Mouse (Mus musculus): ENCODE data around the gene Hist2h2ab. TPM values are rescaled to one million over a fixed set of nuclear protein-coding genes. Genes with fewer than 3 reads are reported as not detected.
"Not testable (repeated sequence)": the region's sequence is repeated elsewhere in the genome, so short reads cannot be mapped to it uniquely, and the experiment has no call there.

Gene Hist2h2ab
- 0.66 and 1.7 TPM in 2 replicates for polyA plus RNA-seq (2012; rRNA removed)

- H3K36me3 ChIP-seq (ENCODE audit: control insufficient read depth, insufficient read depth, low read length): no peaks in the 10 kb centered on the region
- H3K27me3 ChIP-seq (replicated peaks; ENCODE audit: control insufficient read depth, insufficient read depth, low read length): no peaks in the 10 kb centered on the region
- peak within 1 kb of the TSS; percentile 94 for H3K27ac ChIP-seq (ENCODE audit: insufficient read depth, low read depth, low read length)
- DNase-seq: peak; percentile 92
- under 1% methylated on average over 37 of the region's 37 CpGs for WGBS
- no peak for TF ChIP-seq POLR2A (IDR thresholded peaks at IDR 0.05; ENCODE audit: low read depth, low read length)
- TF ChIP-seq CTCF (conservative IDR thresholded peaks at IDR 0.05; ENCODE audit: insufficient read depth, insufficient read length, low read depth, low read length): no peak
- H3K4me3 ChIP-seq (ENCODE audit: insufficient read depth, low read depth, low read length): peak within 1 kb of the TSS; percentile 74
- peaks cover 15% of the 10 kb centered on the region; the same call in 1 of the 2 replicates for H3K4me1 ChIP-seq (ENCODE audit: control insufficient read depth, insufficient read depth, low read length)
Observed at GRCm38 (mm10) chr3:96219661-96220130, at the start of gene Hist2h2ab, which contains the start of gene Bola1. Gene Hist2h2ab, plus strand, starts transcription at chr3:96219865. Gene Bola1, minus strand, starts transcription at chr3:96219709.

DNA sequence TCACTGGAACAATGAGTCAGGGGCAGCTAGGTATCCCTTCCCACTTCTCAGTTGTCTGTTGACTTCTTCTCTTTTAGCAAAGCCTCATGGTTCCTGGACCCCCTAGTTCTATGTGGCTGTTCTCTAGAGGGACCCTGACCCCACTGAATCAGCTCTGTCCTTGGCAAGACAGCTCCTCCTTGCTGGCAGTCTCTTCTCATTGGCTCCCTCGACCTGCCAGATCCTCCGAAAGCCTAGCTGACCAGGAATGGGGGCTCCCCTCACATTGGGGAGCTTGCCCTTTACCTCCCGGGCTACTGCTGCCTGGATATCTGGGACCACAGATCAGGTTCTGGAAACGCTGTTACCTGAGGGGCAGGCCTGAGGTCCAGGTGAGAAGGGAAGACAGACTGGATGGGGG lies 49.4 kb upstream of the Hist2h2ab start:
- no peak overlapping the region for H3K4me3 ChIP-seq (ENCODE audit: insufficient read depth, low read depth, low read length)
- WGBS: 84% methylated on average over 4 of the region's 4 CpGs
- peaks cover 14% of the 10 kb centered on the region; the same call in 1 of the 2 replicates for H3K4me1 ChIP-seq (ENCODE audit: control insufficient read depth, insufficient read depth, low read length)
- no peak for DNase-seq
- TF ChIP-seq POLR2A (IDR thresholded peaks at IDR 0.05; ENCODE audit: low read depth, low read length) (no peak), CTCF (conservative IDR thresholded peaks at IDR 0.05; ENCODE audit: insufficient read depth, insufficient read length, low read depth, low read length) (no peak)
- H3K27me3 ChIP-seq (replicated peaks; ENCODE audit: control insufficient read depth, insufficient read depth, low read length): no peaks in the 10 kb centered on the region
- peaks cover 1% of the 10 kb centered on the region for H3K36me3 ChIP-seq (ENCODE audit: control insufficient read depth, insufficient read depth, low read length)
- H3K27ac ChIP-seq (ENCODE audit: insufficient read depth, low read depth, low read length): 0 out of 2 replicates have a peak overlapping the region, but pooled peaks have one; percentile 96

DNA sequence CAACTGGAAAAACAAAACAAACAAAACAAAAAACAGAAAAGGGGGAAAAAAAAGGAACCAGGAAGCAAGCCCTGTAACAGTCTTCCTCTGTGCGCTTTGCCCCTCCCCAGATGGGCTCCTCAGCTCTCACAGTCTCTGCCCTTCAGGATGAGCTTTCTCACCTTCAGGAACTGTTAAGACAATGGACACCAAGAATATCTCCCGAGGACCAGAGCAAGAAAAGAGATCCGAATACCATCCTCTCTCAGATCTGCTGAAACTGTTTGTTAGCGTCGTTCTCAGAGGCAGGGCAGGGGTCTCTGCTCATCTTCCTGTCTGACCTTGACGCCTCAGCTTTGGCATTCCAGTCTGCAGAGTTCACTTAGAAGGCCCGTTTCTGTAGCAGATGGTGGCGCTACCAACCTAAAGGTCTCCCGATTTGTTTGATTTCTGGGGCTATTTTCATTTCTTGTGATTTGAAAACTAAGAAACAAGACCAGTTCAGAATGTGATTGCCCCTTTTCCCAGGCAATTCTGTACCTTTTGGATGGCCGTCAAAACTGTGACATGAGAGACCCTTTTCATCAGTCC lies 48.6 kb upstream of the Hist2h2ab start:
- DNase-seq: peak; percentile 25
- Histone ChIP-seq H3K4me1 (ENCODE audit: control insufficient read depth, insufficient read depth, low read length) (peaks cover 14% of the 10 kb centered on the region; the same call in 1 of the 2 replicates), H3K36me3 (ENCODE audit: control insufficient read depth, insufficient read depth, low read length) (peaks cover 1% of the 10 kb centered on the region), H3K27me3 (replicated peaks; ENCODE audit: control insufficient read depth, insufficient read depth, low read length) (no peaks in the 10 kb centered on the region), H3K4me3 (ENCODE audit: insufficient read depth, low read depth, low read length) (peak overlapping the region; percentile 71), H3K27ac (ENCODE audit: insufficient read depth, low read depth, low read length) (peak overlapping the region; percentile 96)
- WGBS: 42% methylated on average over 10 of the region's 10 CpGs
- no peak for TF ChIP-seq CTCF (conservative IDR thresholded peaks at IDR 0.05; ENCODE audit: insufficient read depth, insufficient read length, low read depth, low read length)

DNA sequence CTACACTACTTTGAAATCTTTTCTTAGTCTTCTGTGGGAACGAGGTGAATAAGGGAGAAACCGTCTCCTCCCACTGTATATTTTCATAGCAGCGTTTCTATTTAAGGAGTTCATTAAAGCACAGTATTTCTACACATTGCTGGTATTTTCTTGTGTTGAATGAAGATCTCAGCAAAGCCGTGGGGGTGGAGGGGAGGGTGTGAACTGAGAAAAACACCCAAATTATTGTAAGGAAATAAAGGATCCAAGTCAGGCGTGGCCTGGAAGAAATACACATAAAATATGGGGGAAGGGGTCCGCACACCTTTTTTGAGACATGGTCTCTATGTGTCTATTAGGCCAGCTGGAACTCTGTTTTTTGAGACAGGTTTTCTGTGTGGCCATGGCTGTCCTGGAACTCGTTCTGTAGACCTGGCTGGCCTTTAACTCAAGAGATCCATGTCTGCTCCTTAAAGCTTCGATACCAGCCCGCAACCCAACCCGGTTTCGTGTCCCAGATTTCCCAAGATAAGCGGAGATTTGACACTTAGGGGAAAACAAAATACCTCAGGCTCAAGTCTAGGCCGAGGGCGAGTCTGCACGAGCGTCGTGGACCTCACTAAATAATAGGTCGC lies 48.0 kb upstream of the Hist2h2ab start:
- Histone ChIP-seq H3K27ac (ENCODE audit: insufficient read depth, low read depth, low read length) (peak overlapping the region; percentile 96), H3K27me3 (replicated peaks; ENCODE audit: control insufficient read depth, insufficient read depth, low read length) (no peaks in the 10 kb centered on the region), H3K4me3 (ENCODE audit: insufficient read depth, low read depth, low read length) (peak overlapping the region; percentile 71), H3K36me3 (ENCODE audit: control insufficient read depth, insufficient read depth, low read length) (peaks cover 1% of the 10 kb centered on the region), H3K4me1 (ENCODE audit: control insufficient read depth, insufficient read depth, low read length) (peaks cover 14% of the 10 kb centered on the region; the same call in 1 of the 2 replicates)
- TF ChIP-seq CTCF (conservative IDR thresholded peaks at IDR 0.05; ENCODE audit: insufficient read depth, insufficient read length, low read depth, low read length) (no peak), POLR2A (IDR thresholded peaks at IDR 0.05; ENCODE audit: low read depth, low read length) (no peak)
- WGBS: 9% methylated on average over 18 of the region's 18 CpGs
- no peak for DNase-seq

- TF ChIP-seq POLR2A (IDR thresholded peaks at IDR 0.05; ENCODE audit: low read depth, low read length) (peak; percentile 88), CTCF (conservative IDR thresholded peaks at IDR 0.05; ENCODE audit: insufficient read depth, insufficient read length, low read depth, low read length) (no peak)
- H3K27ac ChIP-seq (ENCODE audit: insufficient read depth, low read depth, low read length): peak within 1 kb of the TSS; percentile 96
- H3K27me3 ChIP-seq (replicated peaks; ENCODE audit: control insufficient read depth, insufficient read depth, low read length): no peaks in the 10 kb centered on the region
- H3K36me3 ChIP-seq (ENCODE audit: control insufficient read depth, insufficient read depth, low read length): peaks cover 3% of the 10 kb centered on the region
- H3K4me1 ChIP-seq (ENCODE audit: control insufficient read depth, insufficient read depth, low read length): peaks cover 14% of the 10 kb centered on the region; the same call in 1 of the 2 replicates
- peak; percentile 92 for DNase-seq
- under 1% methylated on average over 58 of the region's 58 CpGs for WGBS
- H3K4me3 ChIP-seq (ENCODE audit: insufficient read depth, low read depth, low read length): peak within 1 kb of the TSS; percentile 96
Observed at GRCm38 (mm10) chr3:96172197-96173178, 47.2 kb upstream of the Hist2h2ab start, which contains the start of gene Sf3b4. Gene Sf3b4, plus strand, starts transcription at chr3:96172332.

GRCm38 (mm10) chr3:96173185-96173584 lies 46.5 kb upstream of the Hist2h2ab start:
- H3K4me3 ChIP-seq (ENCODE audit: insufficient read depth, low read depth, low read length): peak overlapping the region; percentile 96
- peaks cover 4% of the 10 kb centered on the region for H3K36me3 ChIP-seq (ENCODE audit: control insufficient read depth, insufficient read depth, low read length)
- H3K27ac ChIP-seq (ENCODE audit: insufficient read depth, low read depth, low read length): no peak overlapping the region
- H3K27me3 ChIP-seq (replicated peaks; ENCODE audit: control insufficient read depth, insufficient read depth, low read length): no peaks in the 10 kb centered on the region
- no peak for TF ChIP-seq POLR2A (IDR thresholded peaks at IDR 0.05; ENCODE audit: low read depth, low read length)
- no peak for TF ChIP-seq CTCF (conservative IDR thresholded peaks at IDR 0.05; ENCODE audit: insufficient read depth, insufficient read length, low read depth, low read length)
- H3K4me1 ChIP-seq (ENCODE audit: control insufficient read depth, insufficient read depth, low read length): peaks cover 14% of the 10 kb centered on the region; the same call in 1 of the 2 replicates
- 33% methylated on average over 7 of the region's 7 CpGs for WGBS
- DNase-seq: no peak

- DNase-seq; H3K4me3 ChIP-seq (ENCODE audit: insufficient read depth, low read depth, low read length); H3K36me3 ChIP-seq (ENCODE audit: control insufficient read depth, insufficient read depth, low read length); H3K27ac ChIP-seq (ENCODE audit: insufficient read depth, low read depth, low read length); H3K27me3 ChIP-seq (replicated peaks; ENCODE audit: control insufficient read depth, insufficient read depth, low read length): not testable (repeated sequence)
- WGBS: 81% methylated on average over 4 of the region's 4 CpGs
- H3K4me1 ChIP-seq (ENCODE audit: control insufficient read depth, insufficient read depth, low read length): peaks cover 14% of the 10 kb centered on the region; the same call in 1 of the 2 replicates
Observed at GRCm38 (mm10) chr3:96174042-96174441, 45.6 kb upstream of the Hist2h2ab start.
